Mouse (Mus musculus): Measurements from ENCODE around the gene Serpinh1. TPM values are rescaled to one million over a fixed set of nuclear protein-coding genes. Genes with fewer than 3 reads are reported as not detected.

The Serpinh1 gene
- total RNA-seq (2021) = 10 to 100 TPM; 29.1 to 30.3 TPM

DNA sequence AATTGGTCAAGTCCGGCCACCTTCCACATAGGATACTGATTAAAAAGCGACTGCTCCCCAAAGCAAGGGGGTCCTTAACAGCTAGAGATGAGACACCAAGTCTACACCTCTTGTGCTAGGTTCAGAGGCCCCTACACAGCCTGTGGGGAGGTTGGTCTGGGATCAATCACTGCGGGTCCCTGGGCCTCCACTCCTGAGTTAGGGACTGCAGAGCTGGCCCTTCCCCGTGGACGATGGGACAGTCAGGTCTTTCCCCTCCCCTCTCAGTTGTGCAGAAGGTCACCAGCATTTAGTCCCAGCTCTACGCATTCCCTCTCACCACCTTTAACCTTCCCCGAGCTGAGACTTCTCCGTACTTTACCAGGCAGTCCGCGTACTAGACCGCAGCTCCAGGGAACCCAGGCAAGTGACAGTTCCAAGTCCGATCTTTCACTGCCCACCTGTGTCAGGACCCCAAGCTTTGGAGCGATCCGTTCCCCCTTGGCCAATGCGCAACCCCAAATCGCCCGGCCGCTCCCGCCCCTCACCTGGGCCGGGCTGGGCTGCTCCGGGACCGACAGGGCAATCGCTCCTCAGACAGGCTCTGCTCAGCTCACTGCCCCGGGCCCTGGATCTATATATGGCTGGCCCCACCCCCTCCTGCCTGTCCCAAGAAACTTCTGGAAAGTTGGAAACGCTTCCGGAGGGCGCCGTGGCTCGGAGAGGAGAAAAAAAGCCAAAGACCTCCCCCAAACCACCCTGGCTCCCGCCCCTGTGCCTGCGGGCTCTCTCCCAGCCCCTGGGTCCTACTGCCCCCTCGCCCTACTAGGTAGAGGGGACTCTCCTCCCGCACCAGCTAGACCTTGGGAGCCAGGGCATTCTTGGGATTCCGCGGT is at the start of gene Serpinh1:
Gene Serpinh1 (minus strand): TSS at position 714 of the 875 bp plus-strand sequence.
- DNase-seq (ENCODE audit: extremely low spot score in 1 of 2, low spot score in 1 of 2) = peak in 1 of 2 experiments; percentile 32

DNA sequence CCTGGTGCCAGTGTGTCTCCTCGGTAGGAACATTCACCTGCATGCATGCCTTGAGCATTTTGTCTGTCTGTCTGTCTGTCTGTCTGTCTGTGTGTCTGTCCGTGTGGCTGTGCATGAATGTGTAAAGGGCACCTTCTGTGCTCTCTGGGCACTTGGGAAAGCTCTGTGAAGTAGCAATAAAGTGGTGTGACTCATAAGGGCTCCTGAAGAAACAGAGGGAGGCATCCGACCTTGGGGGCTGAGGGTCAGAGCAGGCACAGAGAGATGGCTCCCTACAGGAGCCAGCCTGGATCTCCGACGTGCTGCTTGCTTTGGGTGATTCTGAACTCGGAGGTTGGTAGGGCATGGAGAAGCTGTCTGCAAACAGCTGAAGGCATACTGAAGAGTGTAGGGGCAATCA is 49.4 kb upstream of the Serpinh1 start:
- DNase-seq (ENCODE audit: extremely low spot score in 1 of 2, low spot score in 1 of 2) = no peak

DNA sequence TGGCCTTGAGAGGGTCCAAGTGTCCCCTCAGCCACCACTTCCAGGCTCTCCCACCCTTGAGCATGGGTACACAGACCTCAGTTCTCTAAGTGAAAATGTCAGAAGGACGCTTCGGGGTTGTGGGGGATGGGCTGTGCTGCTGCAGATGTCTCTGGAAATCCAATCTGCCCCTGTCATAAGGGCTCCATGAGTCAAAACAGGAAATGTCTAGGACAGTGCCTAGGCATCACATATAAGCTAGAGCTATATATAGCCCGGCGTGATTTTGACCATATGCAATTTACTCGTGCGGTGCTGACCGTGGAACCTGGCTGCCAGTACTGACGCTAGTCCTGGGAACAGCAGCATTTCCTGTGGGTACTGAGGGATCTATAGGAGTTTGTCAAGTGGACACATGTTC is 48.3 kb upstream of the Serpinh1 start:
- no peak for DNase-seq (ENCODE audit: extremely low spot score in 1 of 2, low spot score in 1 of 2)

DNA sequence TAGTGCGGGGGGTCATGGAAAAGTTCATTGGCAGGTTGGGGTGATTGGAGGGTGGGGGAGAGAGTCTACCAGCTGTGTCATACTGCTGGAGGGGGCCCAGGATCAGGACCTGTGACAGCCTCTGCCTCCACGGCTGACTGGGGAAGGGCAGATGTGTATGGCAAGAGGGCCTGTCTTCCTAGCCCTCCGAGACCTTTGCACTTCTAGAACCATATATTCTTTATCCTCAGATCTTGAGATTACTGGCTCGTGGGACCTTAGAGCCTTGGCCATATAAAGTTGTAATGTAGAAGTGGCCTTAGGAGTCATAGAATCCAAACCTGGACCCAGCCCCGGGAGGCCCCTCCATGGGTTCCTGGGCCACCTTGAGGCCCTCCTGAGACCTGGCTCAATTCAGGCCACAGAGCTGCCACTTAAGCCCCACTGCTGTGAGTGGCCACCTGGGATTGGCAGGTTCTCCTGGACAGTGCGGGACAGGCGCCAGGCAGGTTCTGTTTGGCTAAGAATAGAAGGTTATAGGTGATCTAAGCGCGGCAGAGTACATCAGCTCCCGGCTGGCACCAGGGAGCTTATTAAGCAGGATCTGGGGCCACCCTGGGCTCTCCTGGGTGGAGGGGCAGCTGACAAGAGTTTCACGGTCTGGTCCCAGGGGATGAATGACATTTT is 44.1 kb upstream of the Serpinh1 start:
- DNase-seq (ENCODE audit: extremely low spot score in 1 of 2, low spot score in 1 of 2) = no peak

DNA sequence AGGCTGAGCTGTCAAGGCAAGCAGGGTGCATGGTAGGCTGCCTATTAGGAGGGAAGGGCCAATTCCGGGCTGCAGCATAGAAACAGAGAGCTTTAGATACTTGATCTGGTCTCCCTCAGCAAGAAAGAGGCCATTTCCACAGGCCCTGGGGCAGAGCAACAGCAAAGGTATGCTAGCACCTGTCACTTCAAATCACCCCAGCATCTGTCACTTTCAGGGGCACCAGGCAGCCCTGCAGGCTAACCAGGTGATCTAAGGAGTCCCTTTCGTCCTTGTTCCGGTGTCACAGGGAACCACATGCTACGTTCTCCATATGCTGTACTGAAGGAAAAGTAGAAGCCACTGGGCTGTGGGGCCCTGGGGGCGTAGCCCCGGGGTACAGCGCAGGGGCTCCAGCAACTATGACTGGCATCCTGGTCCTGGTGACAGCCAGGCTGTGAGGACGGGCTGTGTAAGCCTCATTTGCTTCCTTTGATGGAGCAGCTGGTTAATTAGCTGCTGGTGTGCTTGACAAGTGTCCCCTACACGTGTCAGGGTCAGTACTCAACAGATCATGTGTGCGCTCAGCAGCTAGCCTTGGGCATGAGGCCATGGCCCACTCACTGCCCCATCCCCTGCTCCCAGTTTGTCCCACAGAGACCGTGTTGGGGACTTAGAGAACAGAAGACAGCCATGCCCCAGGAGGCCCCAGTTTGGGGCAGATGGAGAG is 43.0 kb upstream of the Serpinh1 start:
- DNase-seq (ENCODE audit: extremely low spot score in 1 of 2, low spot score in 1 of 2) = no peak

DNA sequence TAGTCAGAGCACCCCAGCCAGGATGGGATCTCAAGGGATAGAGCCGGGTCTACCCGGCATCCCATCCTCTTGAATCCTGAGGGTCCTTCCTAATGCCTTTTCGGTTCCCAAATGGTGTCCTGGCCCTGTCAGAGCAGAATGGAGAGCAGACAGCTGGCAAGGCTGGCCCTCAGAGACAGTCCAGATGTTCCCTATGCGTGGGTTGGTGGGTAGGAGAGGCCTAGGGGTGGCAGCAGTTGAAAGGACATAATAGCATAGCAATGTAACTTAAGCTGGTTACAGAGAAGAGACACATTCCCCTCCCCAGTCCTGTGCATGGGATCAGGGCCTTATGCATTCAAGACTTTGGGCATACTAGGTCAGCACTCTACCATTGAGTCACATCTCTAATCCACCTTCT is 42.3 kb upstream of the Serpinh1 start:
- DNase-seq (ENCODE audit: extremely low spot score in 1 of 2, low spot score in 1 of 2) = no peak

DNA sequence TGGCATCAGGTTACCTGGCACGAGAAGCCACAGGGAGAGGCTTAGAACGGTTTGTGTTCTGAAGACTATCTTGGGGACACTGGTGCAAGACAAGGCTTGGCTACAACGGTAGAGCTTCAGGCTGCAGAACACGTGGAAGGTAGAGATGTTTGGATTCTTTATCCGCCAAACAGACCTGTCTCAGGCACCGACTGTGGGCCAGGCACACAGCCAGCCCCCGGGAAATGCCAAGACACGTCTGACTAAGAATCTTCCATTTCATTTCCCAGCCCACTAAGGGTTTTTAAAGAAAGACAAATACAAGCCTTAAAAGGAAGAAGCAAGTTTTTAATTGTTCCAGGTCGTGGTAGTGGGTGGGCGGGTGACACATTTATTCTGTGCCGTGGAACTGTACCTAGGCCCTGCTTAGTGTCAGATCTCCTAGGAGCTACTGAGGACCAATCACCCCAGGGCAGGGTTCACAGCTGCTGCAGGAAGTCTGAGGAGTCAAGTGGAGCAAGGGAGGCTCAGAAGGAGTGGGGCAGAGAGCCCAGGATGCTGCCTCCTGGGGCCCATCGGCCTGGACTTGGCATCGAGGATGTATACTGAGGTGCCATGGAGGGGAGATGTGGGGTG is 40.8 kb upstream of the Serpinh1 start:
- no peak for DNase-seq (ENCODE audit: extremely low spot score in 1 of 2, low spot score in 1 of 2)

DNA sequence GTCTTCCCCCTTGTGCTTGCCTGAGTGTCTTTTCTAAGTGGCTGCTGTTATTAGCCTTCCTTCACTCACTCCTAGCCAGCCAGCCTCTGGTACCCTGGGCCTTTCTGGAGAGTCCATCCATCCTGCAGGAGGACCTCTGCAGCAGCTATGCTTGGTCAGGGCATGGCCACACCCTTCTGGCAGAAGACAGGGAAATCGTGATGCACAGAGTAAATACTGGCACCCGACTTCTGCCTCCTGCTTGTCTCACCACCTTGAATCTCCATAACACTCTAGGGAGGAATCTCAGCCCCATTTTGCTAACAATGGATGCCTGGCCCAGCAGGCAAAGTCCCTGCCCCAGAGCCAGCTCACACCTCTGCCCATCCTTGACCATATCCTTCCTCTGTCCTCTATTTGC is 39.7 kb upstream of the Serpinh1 start:
- no peak for DNase-seq (ENCODE audit: extremely low spot score in 1 of 2, low spot score in 1 of 2)

DNA sequence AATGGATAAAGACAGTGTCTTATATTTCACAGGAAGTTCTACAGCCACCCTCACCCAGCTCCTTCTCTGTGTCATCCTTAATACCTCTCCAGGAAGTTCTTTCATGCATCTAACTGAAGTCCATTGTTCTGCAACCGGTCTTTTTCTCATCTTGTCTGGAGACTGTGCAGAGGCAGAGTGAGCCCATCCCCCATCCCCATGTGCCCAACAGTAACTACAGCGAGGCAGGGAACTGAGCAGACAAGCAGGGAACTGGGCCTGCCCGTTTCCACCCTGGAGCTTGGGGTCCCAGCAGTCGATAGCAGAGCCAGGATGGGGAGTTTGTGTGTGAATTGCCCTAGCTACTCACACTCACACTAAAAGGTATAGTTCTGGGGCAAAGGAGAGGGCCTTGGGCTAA is 37.5 kb upstream of the Serpinh1 start:
- no peak for DNase-seq (ENCODE audit: extremely low spot score in 1 of 2, low spot score in 1 of 2)

DNA sequence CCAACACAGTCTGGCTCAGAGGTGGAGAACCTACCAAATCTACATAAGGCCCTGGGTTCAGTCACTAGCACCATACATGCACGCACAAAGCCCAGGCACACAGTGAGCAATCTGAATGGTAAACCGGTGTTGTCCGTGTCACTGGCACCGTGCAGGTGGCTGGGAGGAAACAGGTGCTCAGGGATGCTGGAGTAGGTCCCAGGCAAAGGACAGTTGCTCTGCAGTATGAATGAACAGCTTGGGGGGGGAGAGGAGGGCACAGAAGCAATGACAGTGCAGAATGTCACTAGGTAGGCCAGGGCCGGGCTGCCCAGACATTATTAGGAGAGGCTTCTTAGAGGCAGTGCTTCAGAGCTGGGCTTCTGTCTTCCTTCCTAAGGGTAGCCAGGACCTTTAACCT is 34.3 kb upstream of the Serpinh1 start:
- DNase-seq (ENCODE audit: extremely low spot score in 1 of 2, low spot score in 1 of 2) = no peak

DNA sequence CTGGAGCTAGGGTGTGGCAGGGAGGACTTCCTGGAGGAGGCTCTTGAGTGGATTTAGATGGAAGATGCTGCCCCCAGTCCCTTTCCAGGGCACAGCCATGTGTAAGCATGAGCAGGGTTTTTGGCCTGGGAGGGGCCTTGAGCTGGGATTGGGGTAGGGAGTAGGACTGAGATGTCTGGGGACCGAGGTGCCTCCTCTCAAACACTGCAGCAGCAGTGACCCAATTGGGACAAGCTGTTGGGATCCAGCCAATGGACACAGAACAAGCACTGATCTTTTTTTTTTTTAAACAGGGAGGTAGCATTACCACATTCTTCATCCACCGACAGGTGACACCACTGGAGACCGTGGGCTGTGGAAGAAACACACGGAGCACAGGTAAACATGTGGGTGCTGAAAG is 33.8 kb upstream of the Serpinh1 start:
- DNase-seq (ENCODE audit: extremely low spot score in 1 of 2, low spot score in 1 of 2) = no peak

DNA sequence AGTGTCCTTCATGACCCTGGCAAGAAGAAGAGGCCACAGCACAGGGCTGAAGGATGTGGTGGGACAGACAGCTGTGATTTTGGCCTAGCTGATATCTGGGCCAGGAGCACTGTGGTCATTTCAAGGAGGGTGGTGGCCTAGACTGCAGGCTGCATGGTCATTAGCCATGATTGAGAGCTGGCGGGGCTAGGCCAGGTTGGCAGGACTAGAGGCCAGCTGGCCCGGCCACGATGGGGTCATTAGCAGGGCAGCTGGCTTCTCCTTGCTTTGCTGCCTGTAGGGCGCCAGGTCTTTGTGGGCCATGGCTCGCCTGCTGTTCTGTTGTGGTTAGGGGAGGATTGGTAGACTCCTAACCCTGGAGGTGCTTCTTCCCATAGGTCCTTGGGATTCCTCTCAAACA is 33.0 kb upstream of the Serpinh1 start:
- no peak for DNase-seq (ENCODE audit: extremely low spot score in 1 of 2, low spot score in 1 of 2)

DNA sequence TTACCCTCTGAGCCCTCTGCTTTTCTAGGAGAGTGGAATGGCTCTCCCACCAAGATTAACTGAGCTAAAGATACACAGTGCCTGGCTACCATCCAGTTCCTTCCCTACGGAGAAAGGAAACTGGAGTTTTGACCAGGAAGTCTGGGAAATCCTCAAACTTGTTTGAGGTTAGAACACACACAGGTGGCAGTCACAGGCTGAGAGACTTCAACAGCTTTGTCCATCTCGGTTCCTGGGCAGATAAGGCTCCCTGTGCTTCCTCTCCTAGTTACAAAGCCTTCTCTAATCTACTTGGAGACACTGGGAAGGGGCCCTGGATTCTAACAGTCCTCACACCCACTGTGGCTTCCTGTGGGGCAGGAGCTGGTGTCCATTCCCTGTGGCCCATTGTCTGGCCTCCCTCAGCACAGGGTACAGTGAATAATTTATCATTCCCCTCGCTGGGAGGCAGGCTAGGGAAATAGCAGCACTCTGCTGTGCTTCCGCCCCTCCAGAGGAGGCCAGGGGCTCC is 31.1 kb upstream of the Serpinh1 start:
- no peak for DNase-seq (ENCODE audit: extremely low spot score in 1 of 2, low spot score in 1 of 2)

DNA sequence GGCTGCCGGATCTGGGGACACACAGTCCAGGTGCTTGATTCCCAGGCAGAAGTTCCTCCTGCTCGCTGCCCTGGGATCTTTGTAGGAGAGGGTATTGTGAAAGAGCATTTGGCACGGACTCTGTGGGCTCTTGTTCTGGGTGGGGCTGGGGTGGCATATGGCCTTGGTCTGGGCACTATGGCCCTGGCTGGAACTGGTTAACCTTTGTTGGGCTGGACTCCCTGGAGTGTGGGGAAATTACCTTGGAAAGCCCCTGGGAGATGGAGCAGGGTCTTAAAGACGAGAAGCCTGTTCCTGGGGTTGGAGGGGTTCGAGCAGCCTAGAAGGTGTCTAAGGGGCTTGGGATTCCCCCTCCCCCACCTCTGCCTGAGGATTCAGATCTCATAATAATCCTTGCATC is 30.2 kb upstream of the Serpinh1 start:
- DNase-seq (ENCODE audit: extremely low spot score in 1 of 2, low spot score in 1 of 2) = no peak

DNA sequence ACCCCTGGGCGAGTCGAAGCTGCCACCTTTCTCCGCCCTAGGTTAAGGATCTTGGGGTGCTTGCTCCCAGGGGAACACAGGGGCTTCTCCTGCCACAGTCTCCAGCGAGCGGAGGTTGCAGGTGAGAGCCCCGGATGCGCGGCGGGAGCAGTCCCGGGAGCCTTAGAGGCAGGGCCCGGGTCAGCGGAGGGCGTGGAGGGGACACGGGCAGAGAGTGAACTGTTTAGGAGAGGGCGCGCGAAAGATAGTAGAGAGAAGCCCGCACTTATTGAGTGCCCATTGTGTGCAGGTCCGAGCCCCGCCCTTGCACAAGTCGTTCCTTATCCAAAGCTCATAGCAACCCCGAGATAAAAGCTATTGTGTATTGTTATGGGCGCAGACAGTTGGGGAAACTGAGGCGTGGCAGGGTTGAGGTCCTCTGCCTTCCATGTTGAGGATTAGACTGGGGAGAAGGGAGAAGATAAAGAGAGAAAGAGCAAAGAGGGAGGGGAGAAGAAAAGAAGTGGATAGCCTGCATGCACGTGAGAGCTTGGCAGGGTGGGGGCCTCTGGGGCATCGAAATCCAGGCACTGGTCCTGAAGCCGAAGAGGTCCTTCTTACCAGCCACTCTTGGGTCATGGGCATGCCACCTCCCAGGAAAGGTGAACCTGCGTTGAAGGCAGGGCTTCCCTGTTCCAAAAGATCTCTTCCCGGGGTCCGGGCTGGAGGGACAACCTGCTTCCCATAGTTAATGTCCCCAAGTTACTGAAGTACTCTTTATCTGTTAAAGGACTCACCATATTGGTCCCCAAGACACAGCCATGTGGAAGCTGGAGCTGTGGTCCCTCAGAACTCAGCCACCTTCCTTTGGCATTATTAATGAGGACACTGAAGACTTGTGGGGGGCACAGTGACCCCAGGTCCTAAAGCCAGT is 29.3 kb upstream of the Serpinh1 start:
- DNase-seq (ENCODE audit: extremely low spot score in 1 of 2, low spot score in 1 of 2) = no peak

DNA sequence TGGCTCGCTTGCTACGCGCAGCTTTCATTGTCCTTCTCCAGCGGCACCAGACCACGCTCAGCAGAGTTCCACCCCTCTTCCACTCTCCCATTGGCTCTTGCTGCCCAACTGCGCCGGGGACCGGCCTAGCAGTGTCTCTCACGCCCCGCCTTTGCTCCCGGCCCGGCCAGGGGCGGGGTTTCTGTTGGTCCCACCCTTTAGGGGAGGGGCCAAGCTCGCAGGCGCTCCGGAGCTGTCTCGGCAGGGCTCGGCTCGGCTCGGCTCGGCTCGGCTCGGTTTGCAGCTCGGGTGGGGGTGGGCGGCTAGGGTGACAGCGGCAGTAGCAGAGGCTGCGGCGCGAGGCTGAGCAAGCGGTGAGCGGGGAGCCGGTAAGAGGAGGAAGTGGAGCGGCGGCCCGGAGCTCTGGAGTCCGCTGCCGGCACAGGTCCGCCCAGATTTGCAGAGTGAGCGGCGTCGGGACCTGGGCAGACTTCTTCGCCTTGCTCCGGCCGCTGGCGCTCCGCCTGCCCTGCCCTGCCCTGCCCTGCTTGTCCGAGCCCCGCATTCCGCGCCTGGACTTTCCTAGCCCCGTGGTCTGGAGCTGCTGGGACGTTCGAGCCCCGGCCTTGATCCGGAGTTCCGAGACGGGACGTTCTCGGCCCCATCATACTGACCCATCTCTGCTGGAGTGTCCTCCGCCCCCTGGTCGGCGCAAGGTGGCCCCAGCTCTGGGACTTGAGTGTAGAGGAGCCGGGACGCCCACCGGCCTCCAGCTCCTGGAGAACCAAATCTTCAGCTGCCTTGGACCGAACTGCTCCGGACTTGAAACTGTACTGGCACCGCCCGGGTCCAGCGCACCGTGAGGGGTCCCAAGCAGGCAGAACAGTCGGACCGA is 28.4 kb upstream of the Serpinh1 start, which contains the start of gene Gdpd5:
Gene Gdpd5 (plus strand): TSS at position 201 of the 874 bp plus-strand sequence.
- peak; percentile 98 to 99 for DNase-seq (ENCODE audit: extremely low spot score in 1 of 2, low spot score in 1 of 2)

DNA sequence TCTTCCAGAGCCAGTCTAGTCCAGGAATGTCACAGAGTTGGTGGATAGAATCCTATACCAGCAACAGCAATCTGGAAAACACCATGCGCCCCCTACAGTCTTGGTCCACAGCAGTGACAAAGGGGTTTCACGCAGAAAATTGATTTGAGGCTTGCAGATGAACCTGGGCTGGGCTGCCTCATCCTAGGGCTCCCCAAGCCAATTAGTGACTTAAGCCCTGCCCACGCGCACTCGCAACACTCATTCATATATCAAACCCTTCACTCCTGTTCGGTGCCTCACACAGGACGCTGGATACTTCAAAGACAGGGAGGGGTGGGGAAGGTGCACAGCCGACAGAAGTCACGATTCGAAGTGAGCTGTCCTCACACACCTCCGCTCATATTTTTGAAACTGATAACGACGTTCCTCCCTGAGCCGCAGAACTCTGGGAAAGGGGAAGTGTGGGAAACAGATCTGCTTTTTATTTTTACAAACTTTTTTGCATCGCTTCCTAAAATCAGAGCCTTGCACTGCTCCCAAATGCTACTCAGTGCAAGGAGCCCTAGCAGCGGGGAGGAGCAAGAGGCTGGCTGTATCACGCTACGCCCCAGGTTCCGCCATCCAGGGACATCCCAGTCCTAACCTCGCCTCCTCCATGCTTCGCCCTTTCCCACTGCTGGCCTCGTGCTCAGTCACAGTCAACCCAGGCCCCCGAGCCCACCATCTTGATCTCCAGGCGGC is 27.6 kb upstream of the Serpinh1 start:
- peak in 1 of 2 experiments; percentile 47 for DNase-seq (ENCODE audit: extremely low spot score in 1 of 2, low spot score in 1 of 2)

DNA sequence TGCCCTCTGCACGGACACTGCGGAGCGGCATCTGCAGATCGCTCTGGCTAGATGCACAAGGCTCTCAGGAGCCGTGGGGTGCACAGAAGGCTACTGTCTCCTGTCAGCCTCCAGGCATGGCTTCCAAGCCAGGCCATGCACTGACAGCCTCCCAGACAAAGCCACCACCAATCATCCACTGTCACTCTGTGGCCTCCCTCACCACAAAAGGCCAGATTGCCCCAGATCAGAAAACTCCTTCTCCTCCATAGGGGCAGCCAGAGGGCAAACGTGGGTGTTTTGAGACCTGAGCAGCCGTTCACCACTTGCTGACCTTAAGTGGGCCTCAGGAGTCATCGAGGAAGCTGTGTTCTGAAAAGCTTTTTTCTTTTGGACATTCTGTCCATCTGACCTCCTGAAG is 25.8 kb upstream of the Serpinh1 start:
- DNase-seq (ENCODE audit: extremely low spot score in 1 of 2, low spot score in 1 of 2) = no peak

Data from layer of hippocampus, postnatal 25 days (tissue).